Mouse (Mus musculus): ENCODE results near the gene Ric1. TPM values are rescaled to one million over a fixed set of nuclear protein-coding genes. Genes with fewer than 3 reads are reported as not detected.

Ric1 gene
- total RNA-seq, 2 experiments from 2014 or later, result 32.2 to 37.9 TPM

DNA sequence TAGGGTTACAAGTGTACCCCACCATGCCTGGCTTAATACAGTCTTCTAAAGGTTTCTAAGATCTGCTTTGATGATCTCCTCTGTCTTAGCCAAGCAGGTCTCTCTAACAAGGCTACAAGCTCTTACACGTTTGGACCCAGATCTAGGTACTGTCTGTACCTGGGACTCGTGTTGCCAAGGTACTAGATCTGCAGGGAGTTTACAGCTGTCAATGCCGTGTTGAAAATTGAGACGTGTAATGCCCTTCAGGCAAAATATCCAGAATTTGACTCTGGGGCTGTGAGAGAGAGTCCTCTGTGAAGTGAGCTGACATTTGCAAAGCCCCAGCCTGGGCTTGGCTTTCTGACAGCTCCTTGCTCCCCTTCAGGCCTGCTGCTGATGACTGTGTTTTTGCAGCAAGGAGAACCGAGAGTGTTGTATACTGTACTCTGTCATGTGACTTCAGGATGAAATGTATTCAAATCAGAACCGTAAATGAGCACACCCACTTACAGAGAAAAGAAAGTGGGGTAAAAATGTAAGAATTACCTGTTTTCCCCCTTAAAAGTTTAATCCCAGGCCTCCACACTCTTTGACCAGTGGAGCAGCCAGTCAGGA lies 26.0 kb upstream of the Ric1 start:
- intact Hi-C loops (cut with DNase I), result no loop called here
- no peak for DNase-seq (ENCODE audit: low spot score in 2 of 2)

GRCm38 (mm10) chr19:29496786-29497557 lies 25.1 kb upstream of the Ric1 start:
- intact Hi-C loops (cut with DNase I), result no loop called here
- DNase-seq (ENCODE audit: low spot score in 2 of 2), result no peak

GRCm38 (mm10) chr19:29497874-29498273 lies 24.2 kb upstream of the Ric1 start:
- intact Hi-C loops (cut with DNase I), result no loop called here
- no peak for DNase-seq (ENCODE audit: low spot score in 2 of 2)

GRCm38 (mm10) chr19:29498842-29499456 lies 23.1 kb upstream of the Ric1 start:
- intact Hi-C loops (cut with DNase I), result no loop called here
- DNase-seq (ENCODE audit: low spot score in 2 of 2), result no peak

DNA sequence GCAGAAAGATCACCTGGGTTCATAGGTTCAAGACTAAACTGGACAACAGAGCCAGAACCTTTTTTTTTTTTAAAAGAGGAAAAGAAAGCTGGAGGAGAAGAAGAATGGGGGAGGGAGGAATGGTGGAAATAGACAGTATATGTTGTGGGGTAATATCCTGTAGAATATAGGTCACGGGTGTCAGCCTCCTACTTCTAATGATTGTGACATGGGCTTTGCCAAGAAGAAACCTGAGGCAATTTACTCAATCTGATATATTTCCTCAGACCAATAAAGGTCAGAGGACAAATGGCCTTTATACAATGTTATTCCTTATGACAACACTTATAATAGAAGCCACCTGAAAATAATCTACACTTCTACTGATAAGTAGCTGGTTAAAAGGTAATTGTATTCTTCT lies 21.7 kb upstream of the Ric1 start:
- DNase-seq (ENCODE audit: low spot score in 2 of 2), result no peak
- intact Hi-C loops (cut with DNase I), result loop anchor here (5.0 kb wide), 2 partner anchors 143 to 438 kb away; no protein-coding TSS in a partner anchor

GRCm38 (mm10) chr19:29501106-29501505 lies 21.0 kb upstream of the Ric1 start:
- intact Hi-C loops (cut with DNase I), result loop anchor here (5.0 kb wide), 2 partner anchors 144 to 439 kb away; no protein-coding TSS in a partner anchor
- no peak for DNase-seq (ENCODE audit: low spot score in 2 of 2)

DNA sequence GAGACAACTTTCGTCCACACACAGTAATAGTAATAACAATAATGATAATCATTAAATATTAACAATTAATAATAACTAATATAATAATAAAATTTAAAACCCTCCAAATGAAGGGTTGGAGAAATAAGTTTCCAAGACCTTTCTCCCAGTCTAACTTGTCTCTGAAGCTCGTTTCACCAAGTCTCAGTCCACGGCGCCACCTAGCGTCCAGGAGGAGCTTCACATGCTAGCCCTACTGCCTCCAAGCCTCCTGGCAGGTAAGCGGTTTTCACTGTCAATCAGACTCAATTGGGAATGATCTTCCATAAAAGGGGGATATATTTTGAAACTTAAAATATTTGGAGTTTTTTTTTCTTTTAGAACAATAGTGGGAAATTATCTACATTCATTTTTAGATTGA lies 20.6 kb upstream of the Ric1 start:
- intact Hi-C loops (cut with DNase I), result loop anchor here (5.0 kb wide), 2 partner anchors 144 to 439 kb away; no protein-coding TSS in a partner anchor
- DNase-seq (ENCODE audit: low spot score in 2 of 2), result peak; percentile 71 to 77

- intact Hi-C loops (cut with DNase I), result loop anchor here (5.0 kb wide), 2 partner anchors 147 to 442 kb away; no protein-coding TSS in a partner anchor
Measured at GRCm38 (mm10) chr19:29504131-29504530, 18.0 kb upstream of the Ric1 start.

DNA sequence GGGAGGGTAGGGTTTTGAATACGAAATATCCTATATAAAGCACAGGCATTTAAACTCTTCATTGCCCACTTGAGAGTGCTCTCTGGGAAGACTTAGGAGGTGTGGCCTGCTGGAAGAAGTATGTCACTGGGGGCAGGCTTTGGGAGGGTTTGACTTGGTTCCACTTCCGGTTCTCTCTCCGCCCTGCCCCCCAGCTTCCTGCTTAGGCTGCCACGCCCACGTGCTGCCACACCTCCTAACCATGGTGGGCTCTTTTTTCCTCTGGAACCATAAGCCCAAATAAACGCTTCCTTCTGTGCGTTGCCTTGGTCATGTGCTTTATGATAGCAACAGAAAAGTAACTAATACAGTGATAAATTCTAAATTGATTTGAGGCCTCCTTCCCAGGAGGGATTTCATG lies 16.5 kb upstream of the Ric1 start:
- intact Hi-C loops (cut with DNase I), result no loop called here
- DNase-seq (ENCODE audit: low spot score in 2 of 2), result no peak

More at GRCm38 (mm10) chr19:29504131-29504530, 18.0 kb upstream of the Ric1 start:
- no peak for DNase-seq (ENCODE audit: low spot score in 2 of 2)

DNA sequence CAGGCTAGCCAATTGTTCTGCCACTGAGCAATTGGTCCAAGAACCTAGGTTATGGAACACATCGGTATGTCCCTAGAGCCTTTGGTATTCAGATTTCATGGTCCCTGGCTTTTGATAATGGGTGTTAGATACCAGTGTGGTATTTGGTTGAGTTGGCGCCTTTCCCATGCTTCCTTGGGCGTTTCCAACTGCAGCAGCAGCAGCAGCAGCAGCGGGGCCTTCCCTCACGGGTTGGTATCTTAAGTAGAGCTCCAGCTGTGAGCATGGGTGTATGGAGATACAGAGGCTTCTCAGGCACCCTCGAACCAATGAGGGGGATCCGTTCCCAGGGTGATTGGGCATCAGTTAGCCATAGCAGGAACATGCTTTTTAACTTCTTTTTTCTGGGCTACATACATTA lies 13.9 kb upstream of the Ric1 start:
- intact Hi-C loops (cut with DNase I), result no loop called here
- no peak for DNase-seq (ENCODE audit: low spot score in 2 of 2)

DNA sequence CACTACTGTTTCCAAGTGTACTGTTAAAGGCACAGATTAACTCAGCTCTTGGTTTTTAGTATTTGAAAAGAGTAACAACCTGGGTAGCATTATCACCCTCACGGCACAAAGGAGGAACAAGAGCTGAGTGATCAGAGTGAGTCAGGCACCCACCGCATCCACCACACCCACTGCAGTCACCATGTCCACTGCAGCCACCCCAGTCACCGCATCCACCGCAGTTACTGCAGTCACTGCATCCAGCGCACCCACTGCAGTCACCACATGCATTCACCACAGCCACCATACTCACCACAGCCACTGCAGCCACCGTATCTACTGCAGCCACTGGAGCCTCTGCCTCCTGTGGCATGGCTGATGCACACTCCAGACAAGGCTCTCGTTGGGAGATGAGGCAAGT lies 12.2 kb upstream of the Ric1 start:
- DNase-seq (ENCODE audit: low spot score in 2 of 2), result no peak
- intact Hi-C loops (cut with DNase I), result no loop called here

- no peak for DNase-seq (ENCODE audit: low spot score in 2 of 2)
- intact Hi-C loops (cut with DNase I), result no loop called here
Measured at GRCm38 (mm10) chr19:29511826-29512225, 10.3 kb upstream of the Ric1 start.

DNA sequence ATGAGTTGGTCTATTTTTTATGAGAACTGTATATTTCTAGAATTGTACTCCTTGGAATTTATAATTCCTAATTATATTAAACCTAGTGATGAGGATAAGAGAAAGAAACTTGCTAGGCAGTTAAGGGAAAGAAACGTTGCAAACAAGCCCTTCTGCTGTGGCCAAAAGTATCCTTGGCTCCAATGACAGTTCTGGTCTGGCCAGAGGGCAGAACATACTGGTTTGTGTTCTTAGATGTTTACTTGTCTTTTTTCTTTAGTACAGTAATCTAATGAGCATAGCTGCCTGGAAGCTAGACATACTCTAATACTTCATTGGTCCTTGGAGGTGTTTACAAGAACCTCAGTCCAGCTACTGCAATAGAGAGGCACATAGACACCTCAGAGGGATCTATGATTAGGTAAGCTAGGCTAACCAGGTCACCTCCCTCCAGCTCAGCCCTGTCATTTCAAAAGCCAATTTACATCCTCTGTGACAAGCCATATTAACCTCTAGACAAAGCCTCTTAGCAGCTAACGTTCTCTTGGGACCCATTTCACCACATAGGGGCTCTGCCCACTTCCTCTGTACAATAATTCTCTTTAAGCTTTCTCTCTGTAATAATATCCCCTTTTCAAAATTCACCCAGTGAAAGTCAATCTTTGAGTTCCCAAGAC lies 8.8 kb upstream of the Ric1 start:
- DNase-seq (ENCODE audit: low spot score in 2 of 2), result no peak
- intact Hi-C loops (cut with DNase I), result no loop called here

GRCm38 (mm10) chr19:29514130-29514529 lies 8.0 kb upstream of the Ric1 start:
- intact Hi-C loops (cut with DNase I), result no loop called here

GRCm38 (mm10) chr19:29515386-29515785 lies 6.7 kb upstream of the Ric1 start:
- intact Hi-C loops (cut with DNase I), result no loop called here
- no peak for DNase-seq (ENCODE audit: low spot score in 2 of 2)

More at GRCm38 (mm10) chr19:29514130-29514529, 8.0 kb upstream of the Ric1 start:
- no peak for DNase-seq (ENCODE audit: low spot score in 2 of 2)

- intact Hi-C loops (cut with DNase I), result no loop called here
- no peak for DNase-seq (ENCODE audit: low spot score in 2 of 2)
Measured at GRCm38 (mm10) chr19:29515991-29516390, 6.1 kb upstream of the Ric1 start.

- no peak for DNase-seq (ENCODE audit: low spot score in 2 of 2)
- intact Hi-C loops (cut with DNase I), result no loop called here
Measured at GRCm38 (mm10) chr19:29518409-29518808, 3.7 kb upstream of the Ric1 start.

DNA sequence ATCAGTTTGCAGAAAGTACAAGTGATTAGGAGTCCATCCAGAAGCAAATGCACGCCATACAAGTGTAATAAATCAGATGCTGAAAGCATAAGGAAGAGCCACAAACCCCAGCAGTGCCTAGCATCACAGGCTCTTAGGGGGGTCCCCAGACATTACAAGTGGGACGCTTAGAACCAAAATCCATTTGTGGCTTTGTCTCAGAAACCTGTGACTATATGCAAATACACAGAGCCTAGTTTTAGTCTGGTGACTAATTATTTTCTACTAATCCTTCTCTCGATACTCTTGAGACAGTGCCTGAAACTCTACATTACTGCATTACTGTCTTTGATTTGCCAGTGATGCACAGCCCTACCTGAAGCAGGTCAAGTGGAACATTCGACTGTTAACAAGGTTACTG lies 3.2 kb upstream of the Ric1 start:
- intact Hi-C loops (cut with DNase I), result no loop called here
- no peak for DNase-seq (ENCODE audit: low spot score in 2 of 2)

GRCm38 (mm10) chr19:29520996-29521560 lies 1.0 kb upstream of the Ric1 start:
- no peak for DNase-seq (ENCODE audit: low spot score in 2 of 2)
- intact Hi-C loops (cut with DNase I), result loop anchor here (5.0 kb wide), 1 partner anchor 41 kb away; no protein-coding TSS in a partner anchor
